Mouse (Mus musculus): Measurements from ENCODE around the gene Hsp90ab1. TPM values are rescaled to one million over a fixed set of nuclear protein-coding genes. Genes with fewer than 3 reads are reported as not detected.

Gene Hsp90ab1
- 1,000 to 10,000 TPM; 1,476 to 1,616 (median 1,547) TPM for total RNA-seq (2022)

DNA sequence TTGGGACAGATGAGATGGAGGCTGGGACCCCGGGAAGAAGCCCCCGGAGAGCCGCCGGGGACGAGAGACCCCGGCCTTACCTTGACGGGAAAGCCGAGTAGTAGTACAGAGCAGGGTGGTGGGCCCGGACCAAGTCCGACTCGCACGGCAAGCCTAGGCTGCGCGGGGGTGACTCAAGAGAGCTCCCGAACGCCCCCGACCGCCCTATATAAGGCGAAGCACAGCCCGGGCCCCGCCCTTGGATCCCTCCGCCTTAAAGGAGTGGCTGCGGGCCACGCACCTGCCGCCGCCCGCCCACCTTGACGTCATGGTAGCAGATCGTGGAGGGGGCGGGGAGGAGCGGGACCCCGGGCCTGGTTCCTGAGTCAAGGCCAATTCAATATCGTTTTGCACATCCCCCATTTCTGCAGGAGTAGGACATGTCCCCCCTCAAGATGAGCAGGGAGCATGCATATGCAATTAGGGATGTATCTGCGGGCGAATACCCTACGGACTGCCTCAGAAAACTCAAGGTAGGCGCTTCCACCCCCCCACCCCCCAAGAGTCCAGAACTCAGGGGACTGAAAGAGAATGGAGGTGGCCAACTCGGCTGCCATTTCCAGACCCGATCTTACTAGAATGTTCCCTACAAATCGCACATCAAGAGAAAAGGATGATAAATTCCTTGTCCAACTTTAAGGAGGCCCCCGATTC, at the start of gene Hsp90ab1:
Hsp90ab1 (minus strand) TSS at position 185 of the 693 bp plus-strand sequence.
- DNase-seq (ENCODE audit: low spot score in 2 of 2) = peak; percentile 98 to 99

- no peak for DNase-seq (ENCODE audit: low spot score in 2 of 2)
Observed at GRCm38 (mm10) chr17:45619386-45620256, 46.5 kb upstream of the Hsp90ab1 start.

DNA sequence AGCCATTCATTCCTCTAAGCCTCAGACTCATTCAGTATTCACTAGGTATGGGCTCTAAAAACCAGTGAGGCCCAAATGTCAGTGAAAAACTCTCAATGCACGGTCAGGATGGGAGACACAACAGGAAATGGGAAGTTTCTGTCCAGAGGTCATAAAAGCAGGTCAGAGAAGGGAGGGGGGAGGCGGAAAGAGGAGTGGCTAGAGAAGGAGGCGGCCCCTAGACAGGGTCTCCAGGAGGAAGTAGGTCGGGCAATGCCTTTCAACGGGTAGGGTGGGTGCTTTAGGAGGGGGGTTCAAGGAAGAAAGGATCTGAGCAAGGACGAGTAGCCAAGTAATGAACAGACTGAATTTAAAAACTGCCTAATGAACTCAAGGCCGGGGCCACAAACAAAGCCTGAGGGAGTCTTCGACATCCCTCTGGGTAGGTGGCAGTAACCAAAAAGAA, 45.9 kb upstream of the Hsp90ab1 start:
- DNase-seq (ENCODE audit: low spot score in 2 of 2) = no peak

DNA sequence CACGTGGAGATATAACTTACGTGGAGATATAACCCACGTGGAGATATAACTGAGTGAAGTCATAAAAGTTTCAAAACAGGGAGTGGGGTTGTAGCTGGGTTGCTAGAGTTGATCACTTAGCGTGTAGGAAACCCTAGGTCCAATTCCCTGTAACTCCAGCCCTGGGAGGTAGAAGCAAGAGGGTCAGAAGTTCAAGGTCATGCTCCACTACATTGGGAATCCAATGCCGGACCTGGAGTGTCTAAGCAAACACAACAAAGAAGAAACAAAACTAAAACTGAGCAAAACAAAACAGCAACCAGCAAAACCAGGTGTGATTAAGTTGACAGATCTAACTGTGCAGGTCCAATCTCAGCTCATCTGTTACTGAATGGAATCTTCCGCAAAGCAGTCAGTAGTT, 44.6 kb upstream of the Hsp90ab1 start:
- no peak for DNase-seq (ENCODE audit: low spot score in 2 of 2)

- DNase-seq (ENCODE audit: low spot score in 2 of 2) = no peak
Observed at GRCm38 (mm10) chr17:45616679-45617078, 43.6 kb upstream of the Hsp90ab1 start.

DNA sequence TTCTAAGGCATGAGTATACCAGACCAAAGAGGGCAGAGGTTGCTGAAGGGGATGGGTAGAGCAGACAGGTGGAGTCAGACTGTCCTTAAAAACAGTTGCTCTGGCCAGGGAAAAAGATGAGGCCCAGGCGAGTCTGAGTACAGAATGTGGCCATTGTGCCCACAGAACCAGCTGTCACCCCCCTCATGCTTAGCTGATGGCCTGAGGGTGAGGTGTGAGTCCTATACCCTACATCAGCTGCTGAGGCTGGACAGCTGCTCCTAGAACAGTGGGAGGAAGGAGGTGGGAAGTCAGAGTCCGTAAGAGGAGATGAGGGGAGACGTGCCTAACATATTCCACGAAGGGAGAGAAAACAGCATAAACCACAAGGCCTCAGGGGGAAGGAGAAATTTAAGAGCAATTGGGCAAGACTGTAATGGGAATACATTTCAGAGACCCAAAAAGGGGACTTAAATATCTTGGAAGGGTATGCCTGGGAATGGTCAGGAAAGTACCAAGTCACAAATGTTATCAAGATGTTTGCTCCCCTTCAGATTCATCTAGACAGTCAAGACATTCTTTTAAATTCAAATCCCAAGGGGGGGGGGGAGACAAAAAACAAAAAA, 43.1 kb upstream of the Hsp90ab1 start:
- no peak for DNase-seq (ENCODE audit: low spot score in 2 of 2)

DNA sequence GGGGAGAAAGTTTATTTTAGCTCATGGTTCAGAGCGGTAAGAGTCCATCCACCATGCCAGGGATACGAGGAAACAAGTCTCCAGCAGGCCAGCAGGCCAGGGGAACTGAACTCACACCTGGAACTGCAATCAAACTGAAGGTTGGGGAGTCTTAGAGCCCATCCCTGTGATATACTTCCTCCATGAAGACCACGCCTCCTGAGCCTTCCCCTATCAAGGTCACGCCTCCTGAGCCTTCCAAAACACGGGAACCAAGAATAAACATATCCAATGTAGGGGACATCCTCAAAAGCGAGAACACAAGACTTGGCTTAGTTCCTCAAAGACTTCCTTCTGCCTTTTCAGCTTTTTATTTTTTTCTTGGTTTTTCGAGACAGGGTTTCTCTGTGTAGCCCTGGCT, 39.9 kb upstream of the Hsp90ab1 start:
- no peak for DNase-seq (ENCODE audit: low spot score in 2 of 2)

DNA sequence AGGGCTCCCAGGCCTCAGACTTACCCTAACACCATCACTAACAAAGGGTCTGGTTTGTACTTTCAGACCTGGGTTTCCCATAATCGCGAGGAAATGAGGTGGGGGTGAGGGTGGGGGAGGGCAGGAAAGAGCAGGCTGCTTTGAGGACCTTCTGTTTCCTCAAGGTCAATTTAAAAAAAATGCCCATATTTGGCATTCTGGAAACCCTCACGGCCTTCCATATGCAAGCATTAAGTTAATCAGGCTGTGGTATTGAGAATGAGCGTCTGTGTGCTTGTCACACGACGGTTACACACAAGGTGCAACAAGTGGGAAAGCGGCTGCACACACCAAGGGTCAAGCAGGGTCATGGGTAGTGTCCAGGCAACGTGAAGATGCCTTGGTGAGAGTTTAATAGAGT, 38.9 kb upstream of the Hsp90ab1 start:
- no peak for DNase-seq (ENCODE audit: low spot score in 2 of 2)

- DNase-seq (ENCODE audit: low spot score in 2 of 2) = no peak
Observed at GRCm38 (mm10) chr17:45610144-45610866, 37.2 kb upstream of the Hsp90ab1 start.

DNA sequence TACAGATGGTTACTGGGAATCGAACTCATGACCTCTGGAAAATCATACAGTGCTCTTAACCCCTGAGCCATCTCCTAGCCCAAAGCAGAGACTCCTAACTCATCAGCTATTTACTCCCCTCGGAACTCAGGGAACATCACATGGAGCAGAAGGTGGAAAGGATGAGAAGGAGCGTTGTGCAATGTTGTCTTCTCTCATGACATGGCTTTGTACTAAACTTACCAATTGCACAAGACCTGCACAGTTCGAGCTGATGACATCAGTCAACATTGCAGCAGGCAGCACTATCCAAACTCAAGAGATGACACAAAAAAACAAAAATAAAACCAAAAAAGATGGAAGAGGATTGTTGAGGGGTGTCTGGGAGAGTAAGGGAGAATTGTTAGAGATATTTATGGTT, 35.3 kb upstream of the Hsp90ab1 start:
- no peak for DNase-seq (ENCODE audit: low spot score in 2 of 2)

- DNase-seq (ENCODE audit: low spot score in 2 of 2) = no peak
Observed at GRCm38 (mm10) chr17:45606992-45607879, 34.2 kb upstream of the Hsp90ab1 start.

DNA sequence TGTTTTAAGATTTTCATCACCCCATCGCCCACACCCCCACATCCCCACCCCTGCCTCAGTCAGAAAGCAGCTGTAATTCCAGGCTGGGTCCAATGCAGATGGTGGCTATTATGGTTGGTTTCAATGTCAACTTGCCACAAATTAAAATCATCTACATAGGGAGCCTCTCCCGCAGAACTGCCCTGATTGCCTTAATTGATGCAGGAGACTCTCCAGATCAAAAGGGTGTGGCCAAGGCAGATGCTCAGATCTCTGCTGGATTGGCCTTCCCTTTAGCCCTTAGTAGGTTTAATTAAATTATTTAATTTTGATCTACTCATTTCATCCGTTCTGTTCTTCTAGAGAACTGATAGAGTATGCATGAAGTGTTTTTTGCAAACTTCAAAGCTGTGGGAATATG, 29.9 kb upstream of the Hsp90ab1 start:
- DNase-seq (ENCODE audit: low spot score in 2 of 2) = no peak

- no peak for DNase-seq (ENCODE audit: low spot score in 2 of 2)
Observed at GRCm38 (mm10) chr17:45601877-45602304, 28.8 kb upstream of the Hsp90ab1 start, which contains the start of gene Mymx. Gene Mymx (minus strand): TSS chr17:45602102.

DNA sequence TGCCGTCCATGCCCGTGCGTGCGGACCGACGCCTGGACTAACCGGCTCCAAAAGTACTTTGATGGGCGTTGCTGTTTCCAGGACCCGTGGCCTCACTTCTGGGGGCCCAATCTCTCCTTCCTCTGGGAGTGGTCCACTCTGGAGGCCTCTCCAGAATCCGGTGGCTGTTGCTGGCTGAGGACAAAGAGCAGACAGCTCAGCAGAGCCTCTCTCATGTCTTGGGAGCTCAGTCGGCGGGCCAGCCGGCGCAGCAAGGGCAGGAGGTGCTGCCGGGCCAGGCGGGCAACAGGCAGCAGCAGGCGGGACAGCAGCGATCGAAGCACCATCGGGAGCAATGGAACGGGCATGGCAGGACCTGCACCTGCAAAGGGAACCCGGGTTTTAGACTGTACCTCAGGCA, 28.3 kb upstream of the Hsp90ab1 start:
- DNase-seq (ENCODE audit: low spot score in 2 of 2) = no peak

DNA sequence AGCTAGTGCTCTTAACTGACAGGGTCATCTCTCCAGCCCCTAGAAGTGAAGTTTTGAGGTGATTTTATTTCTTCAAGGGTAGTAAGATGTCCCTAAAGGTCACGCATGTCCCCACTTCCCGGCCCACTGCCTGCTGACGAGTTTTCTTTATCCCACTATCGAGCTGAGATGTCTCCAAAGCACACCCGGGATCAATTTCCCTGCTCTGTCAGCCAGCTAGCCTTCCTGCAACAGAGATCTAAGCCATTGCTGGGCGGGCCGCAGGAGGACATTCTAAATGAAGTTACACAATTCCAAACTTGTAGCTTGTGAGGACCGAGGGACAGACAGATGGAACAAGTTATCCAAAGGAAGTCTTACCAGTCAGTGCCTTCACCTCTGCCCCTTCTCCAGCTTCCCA, 27.2 kb upstream of the Hsp90ab1 start:
- DNase-seq (ENCODE audit: low spot score in 2 of 2) = no peak

DNA sequence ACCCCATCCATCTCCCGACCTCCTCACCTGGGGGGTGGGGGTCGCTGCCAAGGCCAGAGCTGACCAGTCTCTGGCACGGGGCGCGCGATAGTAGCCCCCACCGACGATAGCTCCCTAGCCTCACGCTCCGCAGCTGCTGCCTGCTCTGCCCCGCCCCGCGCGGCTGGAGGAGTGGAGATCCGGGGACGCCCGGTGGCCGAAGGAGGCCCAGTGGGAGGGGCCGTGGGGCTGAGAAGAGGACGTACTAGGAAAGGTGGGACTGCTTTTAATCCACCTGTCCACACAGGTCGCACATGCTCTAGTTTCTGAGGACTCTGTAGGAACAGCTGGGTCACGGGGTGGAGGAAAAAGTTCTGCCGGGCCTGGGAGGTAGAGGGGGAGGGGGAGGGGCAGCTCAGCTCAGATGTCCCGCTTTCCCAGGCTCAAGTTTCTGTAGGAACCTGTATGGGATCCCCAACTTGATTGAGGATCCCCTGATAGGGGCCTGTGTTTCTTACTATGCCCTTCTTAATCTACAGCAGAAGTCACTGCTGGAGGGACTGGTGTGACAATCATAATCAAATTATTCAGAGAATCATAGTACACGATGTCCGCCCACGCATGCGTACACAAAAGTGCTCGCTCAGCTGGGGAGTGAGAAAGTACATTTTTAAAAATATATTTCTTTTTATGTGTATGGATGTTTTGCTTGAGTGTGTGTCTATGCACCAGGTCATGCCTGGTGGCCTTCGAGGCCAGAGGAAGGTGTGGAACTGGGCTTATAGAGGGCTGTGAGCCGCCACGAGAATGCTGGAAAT, 26.6 kb upstream of the Hsp90ab1 start, which contains the start of gene Slc29a1:
Slc29a1 (minus strand) TSS at position 161 of the 797 bp plus-strand sequence.
- no peak for DNase-seq (ENCODE audit: low spot score in 2 of 2)

DNA sequence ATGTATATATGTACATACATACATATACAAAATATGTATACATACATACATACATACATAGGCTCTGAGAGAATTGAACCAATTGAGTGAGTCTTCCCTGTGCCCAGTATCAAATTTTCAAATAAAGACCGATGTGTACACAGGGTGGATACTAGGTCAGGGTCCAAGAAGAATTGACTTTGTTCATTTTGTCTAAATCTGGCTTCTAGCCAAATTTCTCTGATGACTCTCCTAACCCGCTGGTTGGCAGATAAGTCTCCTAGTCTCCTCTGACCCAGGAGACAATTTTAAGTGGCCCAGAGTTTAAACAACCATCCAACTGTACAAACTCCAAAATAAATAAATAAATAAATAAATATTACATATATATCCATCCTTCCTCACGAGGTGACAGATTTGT, 25.8 kb upstream of the Hsp90ab1 start:
- no peak for DNase-seq (ENCODE audit: low spot score in 2 of 2)

- DNase-seq (ENCODE audit: low spot score in 2 of 2) = no peak
Observed at GRCm38 (mm10) chr17:45598376-45598775, 25.3 kb upstream of the Hsp90ab1 start.

DNA sequence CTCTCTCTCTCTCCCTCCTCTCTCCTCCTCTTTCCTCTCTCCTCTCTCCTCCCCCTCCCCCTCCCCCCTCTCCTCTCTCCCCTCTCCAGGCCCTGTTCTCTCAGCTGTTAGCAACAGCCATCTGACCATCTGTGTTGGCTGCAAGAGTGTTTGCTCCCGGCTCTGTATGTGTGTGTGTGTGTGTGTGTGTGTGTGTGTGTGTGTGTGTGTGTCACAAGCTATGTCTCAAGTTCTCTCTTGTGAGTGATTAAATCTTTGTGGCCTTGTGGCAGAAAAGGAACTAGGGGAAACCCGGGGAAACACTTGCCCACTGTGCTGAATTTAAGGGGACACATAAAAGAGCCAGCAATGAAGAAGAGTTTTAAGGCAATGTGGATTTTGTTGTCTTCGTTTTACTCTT, 24.7 kb upstream of the Hsp90ab1 start:
- DNase-seq (ENCODE audit: low spot score in 2 of 2) = no peak
